Comparison of ENCODE assay signal across 17 mouse cellular contexts in genomic region chr4:88956605-88957004, GRCm38 (mm10).
"Had no signal": no experiment of that assay in that cellular context is flagged by ENCODE, and none has a peak within 500 bp of the region (broad histone marks: within the 10 kb centered on the region; RNA-seq: fewer than 3 reads in every experiment).

No protein-coding gene starts in this region.

- H3K4me3 ChIP-seq: left cerebral cortex, adult 2 months; limb, embryonic 10.5 days; liver, embryonic 15.5 days; midbrain, embryonic 15.5 days; neural tube, embryonic 13.5 days had no signal

- ATAC-seq: midbrain, embryonic 15.5 days had no signal

- H3K27ac ChIP-seq: left cerebral cortex, adult 2 months; limb, embryonic 10.5 days; liver, embryonic 15.5 days; macrophage; midbrain, embryonic 15.5 days; neural tube, embryonic 13.5 days had no signal

- H3K4me1 ChIP-seq: limb, embryonic 10.5 days; liver, embryonic 15.5 days; midbrain, embryonic 15.5 days; neural tube, embryonic 13.5 days had no signal

- H3K27me3 ChIP-seq: liver, embryonic 15.5 days; midbrain, embryonic 15.5 days; neural tube, embryonic 13.5 days had no signal

- H3K4me2 ChIP-seq: liver, embryonic 11.5 days; liver, embryonic 15.5 days; midbrain, embryonic 11.5 days; midbrain, embryonic 15.5 days; neural tube, embryonic 13.5 days had no signal

- DNase-seq: kidney, adult 18-20 months; kidney, postnatal 10 days; kidney, postnatal 4 days; lung, adult 2 months; lung, postnatal 10 days; retina, postnatal 1 day; right cerebral cortex, postnatal 4 days; spleen, adult 18-20 months; thymus, postnatal 4 days had no signal

- H3K36me3 ChIP-seq: limb, embryonic 10.5 days; liver, embryonic 15.5 days; midbrain, embryonic 15.5 days; neural tube, embryonic 13.5 days had no signal

- H3K9ac ChIP-seq: liver, embryonic 15.5 days; midbrain, embryonic 15.5 days; neural tube, embryonic 13.5 days had no signal

- H3K9me3 ChIP-seq: limb, embryonic 10.5 days; liver, embryonic 15.5 days; midbrain, embryonic 15.5 days; neural tube, embryonic 13.5 days had no signal
